Mouse (Mus musculus) megakaryocyte, embryonic 14.5 days (primary cell): ENCODE measurements around the gene Jmjd4.

Experiments
- FLI1 ChIP-seq: IDR thresholded peaks from 2 replicates; pipeline ENCODE4 v1.6.1; 2012; ENCODE audit warnings: low read length, inconsistent platforms, mixed read lengths
- GATA1 ChIP-seq: IDR thresholded peaks from 3 replicates; pipeline ENCODE4 v1.6.1; 2012; ENCODE audit warnings: mixed read lengths, low read length, inconsistent platforms, borderline replicate concordance

GRCm38 (mm10) chr11:59418708-59419107 is 31.1 kb upstream of the Jmjd4 start:
- TF ChIP-seq FLI1 (no peak), GATA1 (no peak; the same call in 2 of the 3 replicates)
